Mouse (Mus musculus) limb, embryonic 14.5 days (tissue): ENCODE data around the gene Ablim1. TPM values are rescaled to one million over a fixed set of nuclear protein-coding genes. Genes with fewer than 3 reads are reported as not detected.

Source experiments
- ATAC-seq: fragments of 200-750 bp; cut with Nextera tagmentation; 2 replicates; pipeline ENCODE4 v1.8.0; 2017; ENCODE audit warnings: low read depth, moderate number of reproducible peaks, moderate TSS enrichment; ENCODE audit not compliant: low FRiP score
- DNase-seq: peaks from one replicate; pipeline ENCODE4 v3.0.0-alpha.2; 2015; ENCODE audit warnings: low spot score
- H3K27ac ChIP-seq: fragments of 300-500 bp; sonication (generic); replicated peaks from 2 replicates; pipeline ENCODE4 v1.5.1; 2014; ENCODE audit warnings: low read depth, mild to moderate bottlenecking, low read length, moderate library complexity, mixed read lengths
- H3K27me3 ChIP-seq: fragments of 300-500 bp; sonication (generic); 2 replicates; pipeline ENCODE4 v1.6.1; 2014; ENCODE audit warnings: low read length, mixed read lengths; ENCODE audit not compliant: control insufficient read depth, insufficient read depth
- H3K36me3 ChIP-seq: fragments of 300-500 bp; sonication (generic); 2 replicates; pipeline ENCODE4 v1.6.1; 2014; ENCODE audit warnings: mild to moderate bottlenecking, low read length, moderate library complexity, mixed read lengths; ENCODE audit not compliant: control insufficient read depth, insufficient read depth
- H3K4me1 ChIP-seq: fragments of 300-500 bp; sonication (generic); 2 replicates; pipeline ENCODE4 v1.6.1; 2014; ENCODE audit warnings: antibody characterized with exemption, low read length, mixed read lengths; ENCODE audit not compliant: control insufficient read depth, insufficient read depth
- H3K4me2 ChIP-seq: fragments of 300-500 bp; sonication (generic); replicated peaks from 2 replicates; pipeline ENCODE4 v1.6.1; 2014; ENCODE audit warnings: low read depth, mild to moderate bottlenecking, low read length, moderate library complexity; ENCODE audit not compliant: severe bottlenecking
- H3K4me3 ChIP-seq: fragments of 300-500 bp; sonication (generic); replicated peaks from 2 replicates; pipeline ENCODE4 v1.5.1; 2014; ENCODE audit warnings: low read length
- H3K9ac ChIP-seq: fragments of 300-500 bp; sonication (generic); 2 replicates; pipeline ENCODE4 v1.6.1; 2014; ENCODE audit warnings: mild to moderate bottlenecking, low read depth, low read length, moderate library complexity; ENCODE audit not compliant: severe bottlenecking
- H3K9me3 ChIP-seq: fragments of 300-500 bp; sonication (generic); 2 replicates; pipeline ENCODE4 v1.6.1; 2016; ENCODE audit warnings: low read length; ENCODE audit not compliant: control insufficient read depth
- POLR2A ChIP-seq: fragments of 200-500 bp; IDR thresholded peaks from 2 replicates; pipeline ENCODE4 v1.8.0; 2012; ENCODE audit warnings: inconsistent platforms, mild to moderate bottlenecking, moderate library complexity, borderline replicate concordance; ENCODE audit not compliant: insufficient read depth, insufficient read length; ENCODE audit errors: extremely low read depth
- WGBS: fragments of 180-500 bp; shearing (Covaris S2); extraction: QIAGEN DNeasy Blood & Tissue Kit; methylation state at CpG from one replicate; pipeline ENCODE4 v1.1.7; 2014; 5-methylcytosine and 5-hydroxymethylcytosine counted together
- polyA plus RNA-seq, 2 experiments: library from polyadenylated mRNA; depleted of rRNA in 1 of 2; stranded (reverse) in 1 of 2; unstranded in 1 of 2; fragments of >200 nt; fragmentation: Nextera tagmentation in 1 of 2; extraction: Ambion mirVana in 1 of 2; gene quantifications; 2 replicates each; pipeline versions ENCODE4 v1.2.1 to v1.2.3; 2012 to 2014

Gene Ablim1
- polyA plus RNA-seq, 2 experiments, result 30.6 to 76.9 TPM

- Histone ChIP-seq H3K9ac (no peak overlapping the region), H3K4me3 (no peak overlapping the region), H3K4me2 (no peak overlapping the region), H3K27ac (no peak overlapping the region), H3K27me3 (peaks cover 4% of the 10 kb centered on the region; the same call in 1 of the 2 replicates), H3K4me1 (peaks cover 12% of the 10 kb centered on the region), H3K36me3 (no peaks in the 10 kb centered on the region), H3K9me3 (no peaks in the 10 kb centered on the region)
- ATAC-seq (no peak), DNase-seq (no peak)
- WGBS, result 62% methylated on average over 3 of the region's 3 CpGs
- no peak for TF ChIP-seq POLR2A
Measured at GRCm38 (mm10) chr19:57012068-57012467, 302.7 kb downstream of the Ablim1 start.

DNA sequence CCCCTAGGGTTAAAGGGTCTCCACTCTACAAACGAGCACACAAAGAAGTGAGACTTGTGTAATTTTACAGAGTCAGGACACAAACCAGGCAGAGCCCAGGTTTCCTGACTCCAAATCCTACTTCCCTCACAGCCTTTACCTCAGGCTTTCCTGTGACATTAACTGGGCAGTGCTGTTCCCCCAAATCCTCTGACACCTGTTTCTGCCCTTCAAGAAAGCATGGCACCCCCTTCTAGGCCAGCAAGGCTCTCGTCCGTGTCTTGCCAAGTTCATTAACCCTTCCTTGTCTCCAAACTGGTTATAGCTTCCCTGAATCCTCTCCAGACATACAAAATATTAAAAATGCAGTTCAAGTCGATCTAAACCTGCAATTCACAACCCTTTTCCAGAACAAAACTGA lies 304.7 kb downstream of the Ablim1 start:
- no peak for ATAC-seq
- Histone ChIP-seq H3K36me3 (no peaks in the 10 kb centered on the region), H3K9ac (no peak overlapping the region), H3K9me3 (no peaks in the 10 kb centered on the region), H3K27ac (no peak overlapping the region; the same call in 1 of the 2 replicates), H3K4me1 (peaks cover 12% of the 10 kb centered on the region), H3K4me3 (no peak overlapping the region), H3K4me2 (no peak overlapping the region), H3K27me3 (peaks cover 4% of the 10 kb centered on the region; the same call in 1 of the 2 replicates)
- DNase-seq, result no peak
- TF ChIP-seq POLR2A, result no peak
- WGBS, result 26% methylated on average over 4 of the region's 4 CpGs

GRCm38 (mm10) chr19:57009653-57010052 lies 305.1 kb downstream of the Ablim1 start:
- no peaks in the 10 kb centered on the region for H3K9me3 ChIP-seq
- peaks cover 12% of the 10 kb centered on the region for H3K4me1 ChIP-seq
- H3K4me3 ChIP-seq, result no peak overlapping the region
- no peak overlapping the region; the same call in 1 of the 2 replicates for H3K27ac ChIP-seq
- no peak overlapping the region for H3K4me2 ChIP-seq
- peaks cover 4% of the 10 kb centered on the region; the same call in 1 of the 2 replicates for H3K27me3 ChIP-seq
- no peak for TF ChIP-seq POLR2A
- 60% methylated on average over 4 of the region's 4 CpGs for WGBS
- ATAC-seq, result no peak
- H3K36me3 ChIP-seq, result no peaks in the 10 kb centered on the region
- DNase-seq, result no peak
- no peak overlapping the region for H3K9ac ChIP-seq

GRCm38 (mm10) chr19:57007781-57008710 lies 306.7 kb downstream of the Ablim1 start, which contains the start of gene Afap1l2:
Gene Afap1l2 (minus strand): TSS chr19:57008228.
- Histone ChIP-seq H3K27me3 (peaks cover 4% of the 10 kb centered on the region; the same call in 1 of the 2 replicates), H3K4me3 (peak within 1 kb of the TSS; percentile 51), H3K4me1 (peaks cover 20% of the 10 kb centered on the region), H3K9me3 (no peaks in the 10 kb centered on the region), H3K9ac (peak within 1 kb of the TSS; percentile 58), H3K4me2 (peak within 1 kb of the TSS; percentile 87), H3K36me3 (no peaks in the 10 kb centered on the region), H3K27ac (no peak within 1 kb of the TSS)
- DNase-seq (peak; percentile 38), ATAC-seq (peak; percentile 46; the same call in 1 of the 2 replicates)
- WGBS, result 2% methylated on average over 58 of the region's 68 CpGs
- TF ChIP-seq POLR2A, result no peak

DNA sequence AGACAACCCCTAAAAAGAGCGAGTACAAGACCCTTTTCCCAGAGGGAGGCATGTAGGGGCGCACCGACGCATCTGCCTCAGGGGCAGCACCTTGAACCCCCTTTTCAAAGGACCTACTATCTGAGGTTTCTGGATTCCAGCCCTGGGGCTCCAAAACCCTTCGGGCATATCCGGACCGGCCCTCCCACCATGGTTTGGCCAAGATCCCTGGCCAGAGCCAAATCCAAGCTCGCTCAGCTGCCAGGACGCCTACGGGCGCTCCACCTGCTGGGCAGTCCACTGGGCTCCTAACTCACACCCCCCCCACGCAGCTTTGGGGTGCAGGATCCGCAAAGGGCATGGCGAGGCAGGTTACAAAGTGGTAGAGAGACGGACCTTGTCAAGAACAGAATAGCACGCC lies 307.4 kb downstream of the Ablim1 start:
- TF ChIP-seq POLR2A, result no peak
- Histone ChIP-seq H3K36me3 (no peaks in the 10 kb centered on the region), H3K27me3 (peaks cover 4% of the 10 kb centered on the region; the same call in 1 of the 2 replicates), H3K27ac (no peak overlapping the region), H3K4me2 (peak overlapping the region; percentile 87), H3K4me3 (peak overlapping the region; percentile 51), H3K9me3 (no peaks in the 10 kb centered on the region), H3K4me1 (peaks cover 20% of the 10 kb centered on the region), H3K9ac (no peak overlapping the region)
- ATAC-seq, result no peak
- DNase-seq, result no peak
- WGBS, result 68% methylated on average over 16 of the region's 16 CpGs
